Mouse (Mus musculus): Measurements from ENCODE around the gene Shank1. TPM values are rescaled to one million over a fixed set of nuclear protein-coding genes. Genes with fewer than 3 reads are reported as not detected.
A peak's percentile ranks its signal among the peaks of the same experiment; 100 is the strongest.

The Shank1 gene
- total and polyA plus RNA-seq, 2 experiments from 2014 or later, result 36.6 to 39.0 TPM

GRCm38 (mm10) chr7:44303346-44304340 is 6.4 kb upstream of the Shank1 start:
- H3K27me3 ChIP-seq (ENCODE audit: insufficient read depth, low read length), result no peaks in the 10 kb centered on the region
- no peaks in the 10 kb centered on the region for H3K9me3 ChIP-seq (ENCODE audit: low read length)
- no peaks in the 10 kb centered on the region for H3K36me3 ChIP-seq (ENCODE audit: insufficient read depth, low read length)
- peak overlapping the region; percentile 61 for H3K4me3 ChIP-seq (ENCODE audit: low read length)
- DNase-seq (ENCODE audit: low spot score) (no peak), ATAC-seq (no peak)
- H3K4me2 ChIP-seq (ENCODE audit: low read depth, low read length), result peak overlapping the region; percentile 72
- peak overlapping the region; percentile 87 for H3K9ac ChIP-seq (replicated peaks; ENCODE audit: low read length)
- 86% methylated on average over 14 of the region's 14 CpGs for WGBS
- H3K27ac ChIP-seq, result peak overlapping the region; percentile 95
- peaks cover 10% of the 10 kb centered on the region; the same call in 1 of the 2 replicates for H3K4me1 ChIP-seq (ENCODE audit: insufficient read depth, low read length)
- no peak for TF ChIP-seq CTCF (IDR thresholded peaks at IDR 0.05; ENCODE audit: low read depth)

- peak; percentile 41 for ATAC-seq
- WGBS, result under 1% methylated on average over 25 of the region's 25 CpGs
- Histone ChIP-seq H3K4me3 (ENCODE audit: low read length) (peak overlapping the region; percentile 61), H3K27ac (peak overlapping the region; percentile 95), H3K4me1 (ENCODE audit: insufficient read depth, low read length) (peaks cover 10% of the 10 kb centered on the region; the same call in 1 of the 2 replicates), H3K9me3 (ENCODE audit: low read length) (no peaks in the 10 kb centered on the region), H3K9ac (replicated peaks; ENCODE audit: low read length) (peak overlapping the region; percentile 87), H3K4me2 (ENCODE audit: low read depth, low read length) (peak overlapping the region; percentile 72), H3K36me3 (ENCODE audit: insufficient read depth, low read length) (no peaks in the 10 kb centered on the region), H3K27me3 (ENCODE audit: insufficient read depth, low read length) (no peaks in the 10 kb centered on the region)
- no peak for DNase-seq (ENCODE audit: low spot score)
- no peak for TF ChIP-seq CTCF (IDR thresholded peaks at IDR 0.05; ENCODE audit: low read depth)
Observed at GRCm38 (mm10) chr7:44304463-44304774, 5.6 kb upstream of the Shank1 start.

GRCm38 (mm10) chr7:44304775-44305641 is 5.0 kb upstream of the Shank1 start:
- DNase-seq (ENCODE audit: low spot score), result peak; percentile 99
- H3K27me3 ChIP-seq (ENCODE audit: insufficient read depth, low read length), result no peaks in the 10 kb centered on the region
- H3K9me3 ChIP-seq (ENCODE audit: low read length), result no peaks in the 10 kb centered on the region
- peaks cover 10% of the 10 kb centered on the region; the same call in 1 of the 2 replicates for H3K4me1 ChIP-seq (ENCODE audit: insufficient read depth, low read length)
- peak overlapping the region; percentile 95 for H3K27ac ChIP-seq
- WGBS, result under 1% methylated on average over 49 of the region's 49 CpGs
- TF ChIP-seq CTCF (IDR thresholded peaks at IDR 0.05; ENCODE audit: low read depth), result peak; percentile 49
- H3K4me3 ChIP-seq (ENCODE audit: low read length), result peak overlapping the region; percentile 61
- peak; percentile 96 for ATAC-seq
- peak overlapping the region; percentile 72 for H3K4me2 ChIP-seq (ENCODE audit: low read depth, low read length)
- H3K9ac ChIP-seq (replicated peaks; ENCODE audit: low read length), result peak overlapping the region; percentile 87
- no peaks in the 10 kb centered on the region for H3K36me3 ChIP-seq (ENCODE audit: insufficient read depth, low read length)

GRCm38 (mm10) chr7:44305686-44306085 is 4.4 kb upstream of the Shank1 start:
- WGBS, result 11% methylated on average over 16 of the region's 16 CpGs
- H3K9me3 ChIP-seq (ENCODE audit: low read length), result no peaks in the 10 kb centered on the region
- no peaks in the 10 kb centered on the region for H3K27me3 ChIP-seq (ENCODE audit: insufficient read depth, low read length)
- TF ChIP-seq CTCF (IDR thresholded peaks at IDR 0.05; ENCODE audit: low read depth), result no peak
- 0 out of 2 replicates have a peak overlapping the region, but pooled peaks have one; percentile 14 for H3K9ac ChIP-seq (replicated peaks; ENCODE audit: low read length)
- 0 out of 2 replicates have a peak overlapping the region, but pooled peaks have one; percentile 61 for H3K4me3 ChIP-seq (ENCODE audit: low read length)
- H3K4me2 ChIP-seq (ENCODE audit: low read depth, low read length), result peak overlapping the region; percentile 72
- H3K36me3 ChIP-seq (ENCODE audit: insufficient read depth, low read length), result no peaks in the 10 kb centered on the region
- H3K4me1 ChIP-seq (ENCODE audit: insufficient read depth, low read length), result peaks cover 10% of the 10 kb centered on the region; the same call in 1 of the 2 replicates
- DNase-seq (ENCODE audit: low spot score) (no peak), ATAC-seq (no peak)
- H3K27ac ChIP-seq, result peak overlapping the region; percentile 95; the same call in 1 of the 2 replicates

GRCm38 (mm10) chr7:44306516-44307240 is 3.4 kb upstream of the Shank1 start, which contains the start of gene Clec11a:
TSS of gene Clec11a (minus strand) at chr7:44306902.
- Histone ChIP-seq H3K4me2 (ENCODE audit: low read depth, low read length) (peak within 1 kb of the TSS; percentile 72), H3K27ac (peak within 1 kb of the TSS; percentile 95; the same call in 1 of the 2 replicates), H3K9me3 (ENCODE audit: low read length) (no peaks in the 10 kb centered on the region), H3K4me1 (ENCODE audit: insufficient read depth, low read length) (peaks cover 14% of the 10 kb centered on the region; the same call in 1 of the 2 replicates), H3K4me3 (ENCODE audit: low read length) (0 out of 2 replicates have a peak within 1 kb of the TSS, but pooled peaks have one; percentile 61), H3K27me3 (ENCODE audit: insufficient read depth, low read length) (no peaks in the 10 kb centered on the region), H3K9ac (replicated peaks; ENCODE audit: low read length) (0 out of 2 replicates have a peak within 1 kb of the TSS, but pooled peaks have one; percentile 14), H3K36me3 (ENCODE audit: insufficient read depth, low read length) (no peaks in the 10 kb centered on the region)
- no peak for TF ChIP-seq CTCF (IDR thresholded peaks at IDR 0.05; ENCODE audit: low read depth)
- DNase-seq (ENCODE audit: low spot score) (no peak), ATAC-seq (no peak)
- WGBS, result 65% methylated on average over 6 of the region's 6 CpGs

All from hindbrain, postnatal 0 days (tissue).